Mouse (Mus musculus): ENCODE measurements around the gene Tmc4.
"Not testable (repeated sequence)": the region's sequence is repeated elsewhere in the genome, so short reads cannot be mapped to it uniquely, and the experiment has no call there.

Gene Tmc4

DNA sequence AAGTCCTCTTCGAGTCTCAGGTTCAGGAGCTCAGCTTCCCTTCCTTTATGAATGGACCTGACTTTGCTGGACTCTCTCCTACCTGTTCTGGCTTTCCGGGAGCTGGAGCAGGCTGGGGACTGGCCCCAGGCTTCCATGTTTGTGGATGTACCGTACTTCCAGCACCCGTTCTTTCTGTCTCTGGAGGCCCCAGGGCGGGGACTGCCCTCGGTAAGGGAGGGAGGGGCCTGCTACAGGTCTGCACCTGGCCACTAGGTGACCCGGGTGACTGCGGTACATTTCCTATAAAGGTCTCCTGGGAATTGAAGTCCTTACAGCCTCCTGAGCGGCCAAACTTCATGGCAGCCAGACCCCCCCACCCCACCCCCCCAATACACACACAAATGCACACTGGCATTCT, at the start of gene Tmc4:
Gene Tmc4 (minus strand): TSS at position 212 of the 400 bp plus-strand sequence.
- in situ Hi-C loops (cut with MboI, MseI), result no loop called here

DNA sequence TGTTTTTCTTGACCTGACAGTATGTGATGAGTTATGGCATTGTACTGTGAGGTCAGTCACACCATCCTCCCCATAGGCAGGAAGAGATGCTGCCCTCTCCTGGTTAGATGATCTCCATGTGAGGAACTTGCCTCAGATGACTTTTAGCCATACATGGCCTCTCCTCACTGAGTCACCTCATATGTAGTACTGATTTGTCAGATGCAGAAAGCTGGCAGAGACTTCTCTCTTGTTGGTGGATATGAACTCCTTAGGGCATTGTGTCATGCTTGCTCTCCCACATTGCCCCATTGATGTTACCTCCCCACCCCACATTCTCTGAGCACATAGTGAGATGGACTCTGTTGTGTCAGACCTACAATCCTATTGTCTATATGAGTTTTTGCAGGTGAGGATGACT, 48.1 kb upstream of the Tmc4 start:
- in situ Hi-C loops (cut with MboI, MseI), result loop anchor here (5.0 kb wide), 1 partner anchor 107 kb away; no protein-coding TSS in a partner anchor

DNA sequence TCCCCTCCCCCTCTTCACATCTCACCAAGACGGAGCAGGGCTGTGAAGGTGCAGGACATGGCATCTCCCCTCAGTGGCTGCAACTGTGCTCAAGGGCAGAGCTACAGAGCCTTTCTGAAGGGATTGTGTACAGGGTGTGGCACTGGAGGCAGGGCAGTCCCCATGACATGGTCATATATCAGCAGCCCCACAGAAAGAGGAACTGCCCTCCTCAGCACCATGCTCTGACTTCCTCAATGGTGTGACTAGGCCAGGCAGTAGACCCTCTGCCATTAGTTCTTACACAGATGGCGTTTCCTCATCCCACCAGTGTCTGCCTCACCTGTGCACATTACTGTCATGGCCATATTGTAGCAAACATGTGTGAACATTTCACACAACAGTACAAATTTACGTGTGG, 42.9 kb upstream of the Tmc4 start, which contains the start of gene Pirb:
Gene Pirb (minus strand): TSS at position 124 of the 400 bp plus-strand sequence.
- in situ Hi-C loops (cut with MboI, MseI), result not testable (repeated sequence)

DNA sequence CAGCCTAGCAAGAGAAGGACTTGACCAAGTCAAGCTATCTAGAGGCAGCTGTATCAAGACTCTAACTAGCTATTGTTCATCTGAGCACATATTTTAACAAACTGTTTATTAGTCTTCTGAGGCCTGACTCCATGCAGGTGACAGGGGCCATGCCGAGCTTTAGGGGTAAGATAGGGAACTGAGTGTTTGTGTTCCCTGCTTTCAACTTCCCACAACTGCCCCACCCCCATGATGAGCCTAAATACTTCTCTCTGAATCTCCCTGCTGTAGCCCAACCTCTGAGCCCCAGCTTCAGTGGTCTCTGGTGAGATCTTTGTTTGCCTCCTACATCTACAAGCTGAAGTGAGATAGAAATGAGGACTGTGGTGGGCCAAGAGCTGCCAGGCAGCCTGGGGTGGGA, 37.9 kb upstream of the Tmc4 start:
- in situ Hi-C loops (cut with MboI, MseI), result no loop called here

DNA sequence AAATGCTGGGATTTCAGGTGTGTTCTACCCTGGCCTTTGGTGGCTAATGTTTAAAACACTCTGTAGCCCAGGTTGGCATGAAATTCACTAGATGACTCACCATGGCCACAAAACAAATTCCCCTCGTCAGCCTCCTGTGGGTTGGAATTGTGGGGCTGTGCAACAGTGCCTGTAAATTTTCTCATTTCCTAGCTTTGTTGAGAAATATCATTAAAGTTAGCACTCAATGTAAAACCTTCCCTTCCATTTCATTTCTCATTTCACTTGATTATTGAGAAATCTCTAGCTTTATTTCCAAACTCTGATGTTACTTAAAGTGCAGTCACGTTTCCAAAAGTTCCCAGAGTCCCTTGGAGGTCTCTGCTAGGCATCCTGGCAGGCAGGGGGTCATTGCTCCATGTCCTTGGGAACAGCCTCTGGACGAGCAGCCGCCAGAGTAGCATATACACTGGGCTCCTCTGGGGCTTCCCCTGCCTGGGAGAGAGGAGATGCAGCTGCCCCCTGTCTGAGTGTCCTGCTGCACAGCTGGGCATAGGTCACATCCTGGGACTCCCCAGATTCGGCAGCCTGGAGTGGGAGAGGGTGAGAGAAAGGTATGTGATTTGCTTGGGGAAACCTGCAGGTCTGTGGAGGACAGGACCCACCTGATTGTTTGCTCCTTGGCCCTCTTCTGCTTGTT, 35.0 kb upstream of the Tmc4 start:
- in situ Hi-C loops (cut with MboI, MseI), result no loop called here

DNA sequence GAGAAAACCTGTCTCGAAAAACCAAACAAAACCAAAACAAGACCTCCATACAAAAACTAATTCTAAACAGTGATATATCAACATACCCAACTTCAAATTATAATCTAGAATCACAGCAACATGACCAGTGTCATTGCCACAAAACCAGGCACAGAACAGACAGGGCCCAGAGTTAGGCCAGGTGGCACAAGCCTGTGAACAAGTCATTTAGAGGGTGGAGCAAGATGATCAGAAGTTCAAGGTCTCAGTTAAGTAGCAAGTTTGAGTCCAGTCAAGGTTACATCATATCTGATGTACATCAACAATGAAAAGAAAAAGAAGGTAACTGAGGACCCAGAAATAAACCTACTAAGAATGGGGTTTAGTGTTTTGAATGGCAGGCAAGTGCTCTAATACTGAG, 31.6 kb upstream of the Tmc4 start:
- in situ Hi-C loops (cut with MboI, MseI), result loop anchor here (10.0 kb wide), 2 partner anchors 436 to 1306 kb away; partner anchors contain the start of genes Fiz1 (in 1 of the 2), Gm44973 (in 1 of the 2) and Zfp524 (in 1 of the 2)

DNA sequence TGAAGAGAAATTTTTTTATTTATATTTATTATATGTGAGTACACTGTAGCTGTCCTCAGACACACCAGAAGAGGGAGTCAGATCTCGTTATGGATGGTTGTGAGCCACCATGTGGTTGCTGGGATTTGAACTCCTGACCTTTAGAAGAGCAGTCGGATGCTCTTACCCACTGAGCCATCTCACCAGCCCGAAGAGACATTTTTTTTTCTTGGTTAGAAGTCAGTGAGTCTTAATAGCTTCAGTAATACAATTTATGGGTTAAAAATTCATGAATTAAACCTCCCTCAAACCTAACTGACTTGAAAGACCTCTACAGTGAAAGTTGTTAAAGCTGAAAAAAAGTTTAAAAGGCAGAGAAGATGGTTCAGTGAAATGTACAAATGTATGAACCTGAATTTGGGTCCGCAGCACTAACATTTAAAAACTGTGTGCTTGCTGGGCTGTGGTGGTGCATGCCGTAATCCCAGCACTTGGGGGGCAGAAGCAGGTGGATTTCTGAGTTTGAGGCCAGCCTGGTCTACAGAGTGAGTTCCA, 31.2 kb upstream of the Tmc4 start:
- in situ Hi-C loops (cut with MboI, MseI), result loop anchor here (10.0 kb wide), 2 partner anchors 436 to 1306 kb away; partner anchors contain the start of genes Fiz1 (in 1 of the 2), Gm44973 (in 1 of the 2) and Zfp524 (in 1 of the 2)

DNA sequence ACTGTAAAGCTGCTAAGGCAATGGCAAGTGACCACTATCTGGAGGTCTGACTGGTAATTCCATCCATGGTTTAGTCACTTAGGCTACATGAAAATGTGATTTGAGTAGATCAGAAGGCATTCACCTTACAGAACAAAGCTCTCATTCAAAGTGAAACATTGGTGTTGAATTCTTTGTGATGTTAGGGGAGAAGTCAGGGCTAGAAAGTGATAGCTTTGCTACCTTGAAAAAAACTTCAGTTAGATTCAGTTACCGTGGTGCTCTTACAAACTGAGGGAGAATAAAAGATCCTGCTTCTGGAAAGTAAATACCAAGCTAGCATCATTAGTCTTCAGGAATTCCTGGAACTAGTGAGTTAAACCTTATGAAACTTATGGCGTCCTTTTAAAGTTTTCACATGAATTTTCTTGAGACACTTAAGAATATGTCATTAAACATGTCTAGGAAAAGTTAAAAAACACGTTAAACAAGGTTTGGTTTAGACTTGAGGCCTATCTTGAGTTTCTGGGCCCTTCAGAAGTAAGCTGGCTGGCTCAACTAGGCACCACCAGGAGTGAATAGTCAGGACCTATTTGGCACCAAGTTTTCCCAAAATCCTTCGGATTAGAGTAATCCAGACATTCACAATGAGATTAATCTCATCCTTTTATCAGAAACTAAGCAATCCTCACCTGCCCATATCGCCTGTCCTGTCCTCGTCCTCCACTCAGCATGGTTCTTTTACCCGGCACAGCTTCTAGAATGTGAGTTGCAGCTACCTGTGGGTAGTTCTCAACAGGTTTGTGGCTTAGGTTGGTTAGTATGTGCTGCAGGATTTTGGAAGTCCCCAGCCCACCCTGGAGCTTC, 30.4 kb upstream of the Tmc4 start:
- in situ Hi-C loops (cut with MboI, MseI), result loop anchor here (10.0 kb wide), 2 partner anchors 437 to 1307 kb away; partner anchors contain the start of genes Fiz1 (in 1 of the 2), Gm44973 (in 1 of the 2) and Zfp524 (in 1 of the 2)

DNA sequence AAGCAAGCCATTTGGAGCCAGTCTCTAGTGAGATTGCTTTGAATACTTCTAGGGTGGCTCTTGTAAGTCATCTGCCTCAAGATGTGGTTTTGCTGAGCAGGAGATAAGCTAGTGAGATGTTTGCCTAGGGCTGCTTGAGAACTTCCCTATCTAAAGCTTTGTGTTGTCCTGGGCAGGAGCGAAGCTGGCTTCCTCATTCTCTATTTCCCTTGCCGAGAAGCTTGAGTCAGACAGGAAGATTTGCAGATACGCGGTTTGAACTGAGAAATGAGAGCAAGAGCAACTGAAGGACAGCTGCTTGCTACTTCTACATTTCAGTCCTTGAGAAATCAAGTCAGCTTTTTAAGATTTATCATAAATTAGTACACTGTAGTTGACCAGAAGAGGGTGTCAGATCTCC, 29.7 kb upstream of the Tmc4 start:
- in situ Hi-C loops (cut with MboI, MseI), result loop anchor here (10.0 kb wide), 2 partner anchors 438 to 1308 kb away; partner anchors contain the start of genes Fiz1 (in 1 of the 2), Gm44973 (in 1 of the 2) and Zfp524 (in 1 of the 2)

DNA sequence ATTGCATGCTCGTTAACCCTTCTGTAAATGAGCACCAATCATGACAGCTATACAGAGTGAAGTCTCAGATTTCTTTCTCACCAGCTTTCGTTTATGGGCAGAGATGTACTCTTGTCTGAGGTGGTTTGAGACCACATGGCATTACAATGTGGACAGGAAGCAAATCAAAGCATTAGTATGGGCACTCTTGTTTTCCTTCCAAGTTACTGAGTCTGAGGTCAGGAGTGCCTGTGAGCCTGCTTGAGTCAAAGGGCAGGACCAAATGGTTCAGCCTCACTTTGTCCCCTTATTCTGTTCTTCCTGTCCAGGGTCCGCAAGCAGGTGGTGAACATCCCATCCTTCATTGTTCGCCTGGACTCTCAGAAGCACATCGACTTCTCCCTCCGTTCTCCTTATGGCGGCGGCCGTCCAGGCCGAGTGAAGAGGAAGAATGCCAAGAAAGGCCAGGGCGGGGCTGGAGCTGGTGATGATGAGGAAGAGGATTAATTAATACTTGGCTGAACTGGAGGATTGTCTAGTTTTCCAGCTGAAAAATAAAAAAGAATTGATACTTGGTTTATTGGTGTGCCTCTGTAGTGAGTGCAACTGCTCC, 29.1 kb upstream of the Tmc4 start:
- in situ Hi-C loops (cut with MboI, MseI), result loop anchor here (10.0 kb wide), 2 partner anchors 438 to 1308 kb away; partner anchors contain the start of genes Fiz1 (in 1 of the 2), Gm44973 (in 1 of the 2) and Zfp524 (in 1 of the 2)

DNA sequence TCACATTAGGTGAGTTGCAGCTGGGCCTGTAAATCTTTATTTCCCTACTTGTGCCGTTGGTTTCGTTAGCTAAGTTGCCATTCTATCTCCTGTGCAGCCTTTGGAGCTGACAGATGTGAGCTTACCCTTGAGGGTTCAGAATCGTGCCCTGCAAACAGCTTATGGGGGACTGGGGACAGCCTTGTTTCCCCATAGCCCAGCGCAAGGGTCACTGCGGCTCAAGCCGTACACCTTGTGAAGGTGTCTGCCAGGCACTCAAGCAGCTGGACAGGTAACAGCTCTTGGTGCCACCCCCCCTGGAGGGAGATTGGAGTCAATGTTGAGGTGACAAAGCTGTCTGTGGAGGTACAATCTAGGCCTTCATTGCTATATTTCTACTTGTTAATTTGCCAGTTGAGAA, 28.6 kb upstream of the Tmc4 start:
- in situ Hi-C loops (cut with MboI, MseI), result loop anchor here (10.0 kb wide), 2 partner anchors 439 to 1309 kb away; partner anchors contain the start of genes Fiz1 (in 1 of the 2), Gm44973 (in 1 of the 2) and Zfp524 (in 1 of the 2)

DNA sequence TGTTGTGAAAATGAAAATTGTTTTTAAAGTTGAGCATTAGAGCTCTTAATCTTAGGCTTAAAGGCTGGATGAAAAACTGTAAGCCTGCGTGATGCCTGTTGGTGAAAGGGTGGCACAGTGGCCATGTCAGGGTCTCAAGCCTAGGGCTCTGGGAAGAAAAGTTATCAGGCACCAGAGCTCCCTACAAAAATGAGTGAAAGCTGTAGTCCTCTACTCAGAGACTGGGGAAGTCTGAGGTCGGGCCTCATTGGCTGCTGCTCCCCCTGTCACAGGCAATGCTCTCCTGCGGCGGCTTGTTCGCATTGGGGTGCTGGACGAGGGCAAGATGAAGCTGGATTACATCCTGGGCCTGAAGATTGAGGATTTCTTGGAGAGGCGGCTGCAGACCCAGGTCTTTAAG, 28.1 kb upstream of the Tmc4 start:
- in situ Hi-C loops (cut with MboI, MseI), result loop anchor here (10.0 kb wide), 2 partner anchors 439 to 1309 kb away; partner anchors contain the start of genes Fiz1 (in 1 of the 2), Gm44973 (in 1 of the 2) and Zfp524 (in 1 of the 2)

DNA sequence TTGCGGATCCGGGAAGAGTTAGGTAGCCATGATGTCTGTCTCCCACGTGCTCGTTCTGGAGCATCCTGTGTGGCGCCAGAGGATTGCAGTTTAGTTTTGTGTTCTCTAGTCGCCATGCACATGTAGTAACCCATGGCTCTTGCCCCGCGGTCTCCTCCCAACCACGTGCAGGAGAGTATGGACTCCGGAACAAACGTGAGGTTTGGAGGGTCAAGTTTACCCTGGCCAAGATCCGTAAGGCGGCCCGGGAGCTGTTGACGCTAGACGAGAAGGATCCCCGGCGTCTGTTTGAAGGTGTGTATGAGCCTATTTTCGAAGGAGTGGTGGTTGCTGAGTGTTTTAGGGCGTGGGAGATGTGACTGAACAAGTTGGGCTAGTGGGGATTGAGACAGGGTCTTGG, 27.1 kb upstream of the Tmc4 start:
- in situ Hi-C loops (cut with MboI, MseI), result loop anchor here (10.0 kb wide), 2 partner anchors 440 to 1310 kb away; partner anchors contain the start of genes Fiz1 (in 1 of the 2), Gm44973 (in 1 of the 2) and Zfp524 (in 1 of the 2)

DNA sequence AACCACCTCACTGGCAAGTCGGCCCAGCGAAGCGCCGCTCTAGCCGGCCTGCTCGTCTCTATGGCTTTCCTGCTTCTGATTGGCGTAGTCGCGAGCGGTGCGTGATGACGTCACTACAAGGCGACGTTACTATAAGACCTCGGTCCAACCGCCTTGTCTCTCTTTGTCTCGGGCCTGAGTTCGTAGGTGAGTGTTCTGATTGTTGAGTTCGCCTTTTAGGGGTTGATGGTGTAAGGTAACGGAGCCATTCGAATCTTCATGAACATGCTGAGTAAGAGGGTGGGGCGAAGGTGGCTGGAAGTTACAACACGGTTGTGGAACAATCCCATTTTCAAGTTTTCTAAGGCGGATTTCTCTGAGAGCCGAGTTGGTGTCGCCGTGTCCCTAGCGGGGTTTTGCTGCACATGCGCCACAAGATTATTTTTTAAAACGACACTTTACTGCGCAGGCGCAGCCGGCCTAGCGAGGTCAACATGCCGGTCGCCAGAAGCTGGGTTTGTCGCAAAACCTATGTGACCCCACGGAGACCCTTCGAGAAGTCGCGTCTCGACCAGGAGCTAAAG, 26.6 kb upstream of the Tmc4 start, which contains the start of gene Rps9:
Gene Rps9 (plus strand): TSS at position 115 of the 563 bp plus-strand sequence.
- in situ Hi-C loops (cut with MboI, MseI), result loop anchor here (10.0 kb wide), 2 partner anchors 441 to 1311 kb away; partner anchors contain the start of genes Fiz1 (in 1 of the 2), Gm44973 (in 1 of the 2) and Zfp524 (in 1 of the 2)

DNA sequence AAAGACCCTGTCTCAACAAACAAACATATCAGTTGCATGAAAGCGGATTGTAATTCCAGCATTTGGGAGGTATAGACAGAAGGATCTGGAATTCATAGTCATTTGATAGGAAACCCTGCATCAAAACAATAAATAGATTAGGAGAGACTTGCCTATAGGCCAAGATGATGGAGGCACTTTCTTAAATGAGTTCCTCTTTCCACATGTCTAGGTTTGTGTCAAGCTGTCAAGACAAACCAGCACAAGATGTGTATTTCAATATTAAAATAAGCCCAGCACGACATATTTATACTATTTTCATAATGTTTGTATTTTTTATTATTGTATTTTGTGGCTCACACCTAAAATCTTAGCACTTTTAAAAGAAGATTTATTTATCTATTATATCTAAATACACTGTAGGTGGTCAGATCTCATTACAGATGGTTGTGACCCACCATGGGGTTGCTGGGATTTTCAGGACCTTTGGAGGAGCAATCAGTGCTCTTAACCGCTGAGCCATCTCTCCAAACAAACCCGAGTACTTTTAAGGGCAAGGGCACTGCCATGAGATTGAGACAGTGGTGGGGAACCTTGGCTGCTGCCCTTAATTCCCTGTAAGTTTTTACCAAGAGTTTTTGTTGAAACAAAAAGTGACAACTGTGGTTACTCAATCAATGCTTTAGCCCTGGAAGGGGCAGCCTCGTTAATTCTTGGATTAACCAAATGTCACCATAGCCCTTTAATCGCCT, 26.0 kb upstream of the Tmc4 start:
- in situ Hi-C loops (cut with MboI, MseI), result loop anchor here (10.0 kb wide), 2 partner anchors 441 to 1311 kb away; partner anchors contain the start of genes Fiz1 (in 1 of the 2), Gm44973 (in 1 of the 2) and Zfp524 (in 1 of the 2)

DNA sequence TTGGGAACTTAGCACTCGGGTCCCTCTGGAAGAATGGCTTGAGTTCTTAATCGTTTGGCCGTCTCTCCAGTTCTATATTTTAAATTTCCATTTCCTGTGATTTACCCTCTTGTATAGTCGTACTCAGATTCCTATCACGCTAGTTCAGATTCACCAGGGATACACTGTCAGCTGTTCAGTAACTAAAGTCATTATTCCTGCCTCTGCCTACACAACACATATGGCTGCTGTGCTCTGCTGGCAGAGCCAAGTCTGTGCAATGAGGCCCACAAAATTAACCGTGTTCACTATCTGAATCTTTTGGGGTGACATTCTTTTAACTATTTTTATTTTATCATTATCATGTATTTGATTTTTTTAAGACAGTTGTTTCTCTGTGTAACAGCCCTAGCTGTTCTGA, 21.1 kb upstream of the Tmc4 start:
- in situ Hi-C loops (cut with MboI, MseI), result loop anchor here (10.0 kb wide), 2 partner anchors 446 to 1106 kb away; no protein-coding TSS in a partner anchor

DNA sequence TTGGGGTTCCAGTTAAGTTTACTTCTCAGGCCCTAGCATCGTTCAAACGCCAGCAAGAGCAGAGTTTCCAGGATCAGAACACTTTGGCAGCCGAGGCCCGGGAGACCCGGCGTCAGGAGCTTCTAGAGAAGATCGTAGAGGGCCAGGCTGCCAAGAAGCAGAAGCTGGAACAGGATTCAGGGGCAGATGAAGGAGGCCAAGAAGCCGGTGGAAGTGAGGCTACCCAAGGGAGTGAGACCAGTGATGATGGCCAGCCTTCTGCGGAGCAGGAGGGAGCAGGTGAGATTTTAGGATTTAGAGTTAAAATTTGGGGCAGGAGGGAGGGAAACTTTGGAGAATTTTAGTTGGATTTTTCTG, 17.6 kb upstream of the Tmc4 start:
- in situ Hi-C loops (cut with MboI, MseI), result loop anchor here (5.0 to 10.0 kb wide), 3 partner anchors 450 to 1387 kb away; partner anchors contain the start of gene Epn1 (in 1 of the 2)

DNA sequence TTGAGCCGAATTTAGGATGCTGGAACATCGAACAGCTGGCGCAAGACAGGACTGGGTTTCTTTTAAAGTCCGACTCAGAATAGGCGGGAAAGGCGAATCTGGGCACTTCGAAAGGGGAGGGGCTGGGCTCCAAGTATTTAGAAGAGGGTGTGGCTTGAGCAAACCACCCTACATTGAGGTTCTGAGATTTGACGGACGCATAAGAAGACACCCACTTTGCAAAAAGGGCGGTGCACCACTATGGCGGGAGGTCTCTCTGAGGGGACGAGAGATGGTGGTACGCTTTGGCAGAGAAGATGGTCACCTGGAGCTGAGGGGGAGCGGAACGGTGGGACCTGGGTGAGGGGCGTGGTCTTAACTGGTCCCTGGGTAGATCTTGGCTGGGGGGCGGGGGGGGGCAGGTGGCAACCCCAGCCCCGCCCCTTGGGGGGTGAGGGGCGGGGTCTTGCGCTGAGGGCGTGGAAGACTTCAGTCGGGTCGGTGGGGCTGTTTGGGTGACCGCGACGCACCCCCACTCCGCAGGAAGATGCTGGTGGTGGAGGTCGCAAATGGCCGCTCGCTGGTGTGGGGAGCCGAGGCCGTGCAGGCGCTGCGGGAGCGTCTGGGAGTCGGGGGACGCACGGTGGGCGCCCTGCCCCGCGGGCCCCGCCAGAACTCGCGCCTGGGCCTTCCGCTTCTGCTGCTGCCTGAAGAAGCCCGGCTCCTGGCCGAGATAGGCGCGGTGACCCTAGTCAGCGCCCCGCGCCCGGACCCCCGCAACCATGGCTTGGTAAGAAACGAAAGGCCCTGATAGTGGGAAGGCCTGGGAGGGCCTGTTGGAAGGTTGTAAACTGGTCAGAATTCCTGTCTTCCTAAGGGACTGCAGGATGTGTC, 17.0 kb upstream of the Tmc4 start:
- in situ Hi-C loops (cut with MboI, MseI), result loop anchor here (5.0 to 10.0 kb wide), 3 partner anchors 450 to 1388 kb away; partner anchors contain the start of gene Epn1 (in 1 of the 2)
